Mouse (Mus musculus) MEL (cell line): ENCODE measurements around the gene Adcy3. TPM values are rescaled to one million over a fixed set of nuclear protein-coding genes. Genes with fewer than 3 reads are reported as not detected.
A peak's percentile ranks its signal among the peaks of the same experiment; 100 is the strongest.

Experiments
- DNase-seq: peaks from one replicate; pipeline ENCODE4 v3.0.0; 2011; ENCODE audit warnings: low read depth, low spot score
- H3K27ac ChIP-seq: 2 replicates; pipeline ENCODE4 v1.5.1; 2012; ENCODE audit warnings: low read depth, mild to moderate bottlenecking, control low read depth, low read length, moderate library complexity; ENCODE audit not compliant: control insufficient read depth
- H3K27me3 ChIP-seq, 2 experiments: fragments of 150-350 bp in 1 of 2; sonication (generic) in 1 of 2; 2 replicates each; pipeline ENCODE4 v1.6.1; 2012; ENCODE audit warnings: low read length in 2 of 2, mild to moderate bottlenecking in 2 of 2, improper control_type of control experiment in 1 of 2, moderate library complexity in 1 of 2; ENCODE audit not compliant: insufficient read depth in 2 of 2, control insufficient read depth in 1 of 2
- H3K36me3 ChIP-seq, 2 experiments: 2 replicates each; pipeline ENCODE4 v1.6.1; 2012 to 2014; ENCODE audit warnings: low read length in 2 of 2, improper control_type of control experiment in 1 of 2, inconsistent platforms in 1 of 2, mild to moderate bottlenecking in 1 of 2; ENCODE audit not compliant: insufficient read depth in 2 of 2, control insufficient read depth in 1 of 2
- H3K4me1 ChIP-seq, 2 experiments: fragments of 150-350 bp in 1 of 2; sonication (generic) in 1 of 2; 2 replicates each; pipeline ENCODE4 v1.6.1; 2012; ENCODE audit warnings: low read length in 2 of 2, improper control_type of control experiment in 1 of 2, mild to moderate bottlenecking in 1 of 2; ENCODE audit not compliant: insufficient read depth in 2 of 2, control insufficient read depth in 1 of 2
- H3K4me3 ChIP-seq, 2 experiments: fragments of 150-350 bp in 1 of 2; sonication (generic) in 1 of 2; 2 replicates each; pipeline ENCODE4 v1.5.1; 2012; ENCODE audit warnings: low read depth in 2 of 2, low read length in 2 of 2, mild to moderate bottlenecking in 2 of 2, moderate library complexity in 2 of 2, control low read depth in 1 of 2, improper control_type of control experiment in 1 of 2; ENCODE audit not compliant: control insufficient read depth in 1 of 2, insufficient read depth in 1 of 2
- H3K79me2 ChIP-seq: 2 replicates; pipeline ENCODE4 v1.6.1; 2012; ENCODE audit warnings: mild to moderate bottlenecking, low read length, moderate library complexity; ENCODE audit not compliant: control insufficient read depth, poor library complexity, insufficient read depth
- H3K9ac ChIP-seq: 2 replicates; pipeline ENCODE4 v1.6.1; 2012; ENCODE audit warnings: low read depth, mild to moderate bottlenecking, control low read depth, low read length, moderate library complexity; ENCODE audit not compliant: control insufficient read depth, poor library complexity, severe bottlenecking
- H3K9me3 ChIP-seq: fragments of 150-350 bp; sonication (generic); replicated peaks from 2 replicates; pipeline ENCODE4 v1.6.1; 2012; ENCODE audit warnings: mild to moderate bottlenecking, low read length, improper control_type of control experiment, moderate library complexity; ENCODE audit not compliant: insufficient read depth
- BHLHE40 ChIP-seq: IDR thresholded peaks from 2 replicates; pipeline ENCODE4 v1.6.1; 2012; ENCODE audit warnings: low read depth, mild to moderate bottlenecking, inconsistent platforms, low read length, improper control_type of control experiment, borderline replicate concordance
- CHD2 ChIP-seq: IDR thresholded peaks from 2 replicates; pipeline ENCODE4 v1.6.1; 2011; ENCODE audit warnings: low read length, improper control_type of control experiment
- CTCF ChIP-seq, 3 experiments: IDR thresholded peaks in 2 of 3; conservative IDR thresholded peaks in 1 of 3; 2 replicates each; pipeline ENCODE4 v1.5.1; 2011 to 2012; ENCODE audit warnings: low read length in 3 of 3, low read depth in 2 of 3, mild to moderate bottlenecking in 2 of 3, improper control_type of control experiment in 1 of 3, inconsistent platforms in 1 of 3, mixed read lengths in 1 of 3, moderate library complexity in 1 of 3; ENCODE audit not compliant: control insufficient read depth in 1 of 3, insufficient read depth in 1 of 3, poor library complexity in 1 of 3, severe bottlenecking in 1 of 3
- ETS1 ChIP-seq: IDR thresholded peaks from 2 replicates; pipeline ENCODE4 v1.6.1; 2012; ENCODE audit warnings: low read depth, mild to moderate bottlenecking, inconsistent platforms, low read length, improper control_type of control experiment, moderate library complexity
- GABPA ChIP-seq: IDR thresholded peaks from 2 replicates; pipeline ENCODE4 v1.6.1; 2012; ENCODE audit warnings: low read depth, mild to moderate bottlenecking, inconsistent platforms, low read length, improper control_type of control experiment, moderate library complexity
- GATA1 ChIP-seq: IDR thresholded peaks from 2 replicates; pipeline ENCODE4 v1.6.1; 2011; ENCODE audit warnings: low read depth, low read length, improper control_type of control experiment
- MEF2A ChIP-seq: IDR thresholded peaks from 2 replicates; pipeline ENCODE4 v1.6.1; 2014; ENCODE audit warnings: low read depth, mild to moderate bottlenecking, inconsistent platforms, low read length, improper control_type of control experiment; ENCODE audit not compliant: poor library complexity, insufficient replicate concordance, severe bottlenecking; ENCODE audit errors: extremely low read depth
- NELFE ChIP-seq: IDR thresholded peaks from 2 replicates; pipeline ENCODE4 v1.6.1; 2011; ENCODE audit warnings: low read depth, low read length, improper control_type of control experiment
- POLR2AphosphoS2 ChIP-seq: IDR thresholded peaks from 2 replicates; pipeline ENCODE4 v1.6.1; 2011; ENCODE audit warnings: low read length, improper control_type of control experiment
- RCOR1 ChIP-seq: IDR thresholded peaks from 2 replicates; pipeline ENCODE4 v1.6.1; 2012; ENCODE audit warnings: low read depth, mild to moderate bottlenecking, inconsistent platforms, low read length, improper control_type of control experiment
- SMC3 ChIP-seq: IDR thresholded peaks from 2 replicates; pipeline ENCODE4 v1.6.1; 2011; ENCODE audit warnings: low read depth, low read length, improper control_type of control experiment
- TAL1 ChIP-seq: IDR thresholded peaks from 2 replicates; pipeline ENCODE4 v1.6.1; 2012; ENCODE audit warnings: mild to moderate bottlenecking, inconsistent platforms, low read length, moderate library complexity, mixed read lengths
- TCF12 ChIP-seq: IDR thresholded peaks from 2 replicates; pipeline ENCODE4 v1.6.1; 2014; ENCODE audit warnings: low read depth, mild to moderate bottlenecking, inconsistent platforms, low read length, improper control_type of control experiment, moderate library complexity
- USF2 ChIP-seq, 2 experiments: IDR thresholded peaks; 2 replicates each; pipeline ENCODE4 v1.6.1; 2011 to 2012; ENCODE audit warnings: improper control_type of control experiment in 2 of 2, low read length in 2 of 2, borderline replicate concordance in 1 of 2, inconsistent platforms in 1 of 2, low read depth in 1 of 2, mild to moderate bottlenecking in 1 of 2; ENCODE audit not compliant: insufficient read depth in 1 of 2
- ZNF384 ChIP-seq: IDR thresholded peaks from 2 replicates; pipeline ENCODE4 v1.6.1; 2012; ENCODE audit warnings: low read depth, mild to moderate bottlenecking, inconsistent platforms, low read length, improper control_type of control experiment
- polyA plus RNA-seq, 2 experiments: library from polyadenylated mRNA; stranded (reverse) in 1 of 2; unstranded in 1 of 2; fragments of >175 nt in 1 of 2; fragments of >200 nt in 1 of 2; gene quantifications; 2 replicates each; pipeline versions ENCODE4 v1.2.1 to v1.2.4; 2012; ENCODE audit warnings: low replicate concordance in 2 of 2, low read depth in 1 of 2; ENCODE audit not compliant: insufficient read length in 2 of 2, insufficient read depth in 1 of 2, missing spikeins in 1 of 2
- total RNA-seq: library from RNA; depleted of rRNA; stranded (reverse); fragments of 300-350 nt; gene quantifications from 2 replicates; pipeline ENCODE4 v1.2.3, GENCODE M21; 2012

The Adcy3 gene
- total and polyA plus RNA-seq, 3 experiments: 0.19 to 3.0 TPM; not detected in 1

GRCm38 (mm10) chr12:4243805-4244204, 110.9 kb downstream of the Adcy3 start:
- Histone ChIP-seq H3K9ac (no peak overlapping the region), H3K4me3 (no peak overlapping the region), H3K79me2 (no peaks in the 10 kb centered on the region), H3K27ac (no peak overlapping the region), H3K27me3 (no peaks in the 10 kb centered on the region), H3K4me1 (peaks cover 0 to 3% of the 10 kb centered on the region in 2 experiments; a peak in 3 of 4 replicates), H3K9me3 (no peaks in the 10 kb centered on the region), H3K36me3 (peaks cover 0 to 1% of the 10 kb centered on the region in 2 experiments; a peak in 1 of 4 replicates)
- DNase-seq: no peak
- TF ChIP-seq GATA1: no peak
- no peak for TF ChIP-seq MEF2A
- TF ChIP-seq ETS1: no peak
- no peak for TF ChIP-seq NELFE
- TF ChIP-seq GABPA: no peak
- no peak for TF ChIP-seq CTCF (IDR thresholded peaks at IDR 0.05 in 2 of 3, conservative IDR thresholded peaks at IDR 0.05 in 1 of 3; ENCODE audit: control insufficient read depth in 1 of 3, insufficient read depth in 1 of 3, low read depth in 2 of 3, low read length in 3 of 3, poor library complexity in 1 of 3, severe bottlenecking in 1 of 3)
- TF ChIP-seq USF2 (IDR thresholded peaks at IDR 0.05; ENCODE audit: borderline replicate concordance in 1 of 2, insufficient read depth in 1 of 2, low read depth in 1 of 2, low read length in 2 of 2): no peak
- TF ChIP-seq RCOR1: no peak
- TF ChIP-seq ZNF384: no peak
- TF ChIP-seq TCF12: no peak
- TF ChIP-seq TAL1: no peak

- H3K36me3 ChIP-seq: peaks cover 0 to 2% of the 10 kb centered on the region in 2 experiments; a peak in 2 of 4 replicates
- TF ChIP-seq POLR2AphosphoS2 (peak; percentile 90), CHD2 (no peak), BHLHE40 (no peak), SMC3 (no peak), GATA1 (no peak)
- TF ChIP-seq, all 39 proteins: peak for 1
- Histone ChIP-seq H3K9me3 (no peaks in the 10 kb centered on the region), H3K27me3 (no peaks in the 10 kb centered on the region), H3K4me1 (peaks cover 0 to 3% of the 10 kb centered on the region in 2 experiments; a peak in 3 of 4 replicates), H3K27ac (no peak overlapping the region), H3K9ac (no peak overlapping the region), H3K79me2 (no peaks in the 10 kb centered on the region), H3K4me3 (no peak overlapping the region)
- DNase-seq: peak; percentile 18
Observed at GRCm38 (mm10) chr12:4245742-4246141, 112.8 kb downstream of the Adcy3 start.
